Mouse (Mus musculus): ENCODE measurements around the gene Pex11b.

DNA sequence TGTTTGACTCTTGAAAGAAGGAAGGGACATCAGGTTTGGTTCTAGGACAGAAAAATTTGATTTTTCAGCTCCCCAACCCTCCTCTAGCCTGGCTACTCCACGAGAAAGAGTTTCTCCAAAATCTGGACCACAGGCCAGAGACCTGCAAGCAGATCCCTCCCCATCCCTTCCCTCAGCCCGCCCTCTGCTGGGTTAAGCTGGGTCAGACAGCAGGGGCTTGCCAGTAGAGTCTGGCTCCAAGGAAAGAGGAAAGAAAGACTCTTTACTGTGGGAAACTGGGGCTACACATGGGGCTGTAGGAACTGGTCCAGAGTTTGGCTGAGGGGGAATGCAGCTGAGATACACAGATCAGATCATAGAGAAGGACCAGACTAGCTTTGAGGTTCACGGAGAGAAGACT is 57.3 kb downstream of the Pex11b start:
- no peak for TF ChIP-seq POLR2A (IDR thresholded peaks at IDR 0.05; ENCODE audit: low read depth, low read length)
- TF ChIP-seq CTCF (IDR thresholded peaks at IDR 0.05; ENCODE audit: extremely low read depth, insufficient read depth, insufficient read length, insufficient replicate concordance): no peak
